Mouse (Mus musculus) lung, adult 2 months (tissue): ENCODE measurements around the gene Arhgap32.

Experiments used
- CTCF ChIP-seq: fragments of 200-500 bp; IDR thresholded peaks from 2 replicates; pipeline ENCODE4 v1.5.1; 2011; ENCODE audit warnings: mild to moderate bottlenecking, low read length, control low read depth; ENCODE audit not compliant: insufficient read depth
- POLR2A ChIP-seq: fragments of 200-500 bp; IDR thresholded peaks from 2 replicates; pipeline ENCODE4 v1.6.1; 2011; ENCODE audit warnings: low read depth, mild to moderate bottlenecking, control low read depth, low read length, borderline replicate concordance; ENCODE audit errors: extremely low read depth

- no peak for TF ChIP-seq CTCF
- no peak for TF ChIP-seq POLR2A
Measured at GRCm38 (mm10) chr9:32097123-32097522, 18.8 kb upstream of the Arhgap32 start.
